Mouse (Mus musculus): ENCODE data around the gene Igsf8. TPM values are rescaled to one million over a fixed set of nuclear protein-coding genes. Genes with fewer than 3 reads are reported as not detected.

Igsf8 gene
- polyA plus RNA-seq, 1 experiment from 2014 or later = 84.7 TPM

DNA sequence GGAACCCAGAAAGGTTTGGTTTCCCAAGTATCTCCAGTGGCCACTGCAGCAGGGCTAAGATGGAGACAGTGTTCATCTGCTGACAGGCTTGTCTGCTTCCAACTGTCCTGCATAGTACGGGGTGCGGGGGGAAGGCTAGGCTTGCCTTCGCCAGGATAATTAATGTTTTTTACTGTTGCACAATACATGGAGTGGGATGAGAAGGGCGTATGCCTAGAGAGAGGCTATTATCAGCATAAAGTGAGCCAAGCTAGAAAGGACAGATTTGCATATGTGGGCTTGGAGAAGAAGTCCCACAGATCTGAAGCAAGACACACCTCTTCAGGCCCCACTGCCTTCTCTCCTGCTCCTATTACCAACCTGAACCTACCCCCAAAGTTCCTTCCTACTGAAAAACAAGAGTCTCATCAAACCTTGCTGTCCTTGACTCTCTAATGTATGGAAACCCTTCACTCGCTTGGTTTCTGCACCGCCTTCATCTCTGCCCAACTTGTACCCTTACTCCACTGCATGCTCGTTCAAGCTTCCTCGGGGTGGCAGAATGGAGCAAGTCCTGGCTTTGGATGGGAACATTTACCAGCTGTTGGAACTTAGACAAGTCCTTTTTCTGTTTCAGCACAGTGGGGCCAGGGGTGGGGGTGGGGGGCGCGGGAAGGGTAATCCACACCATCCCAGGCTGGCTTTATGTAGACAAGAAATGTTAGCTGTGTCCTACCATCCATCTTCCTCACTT, 20.2 kb downstream of the Igsf8 start:
- Histone ChIP-seq H3K4me3 (ENCODE audit: low read length) (no peak overlapping the region), H3K4me2 (ENCODE audit: low read length) (no peak overlapping the region), H3K9ac (ENCODE audit: low read depth, low read length) (no peak overlapping the region), H3K27ac (ENCODE audit: low read depth, low read length) (no peak overlapping the region), H3K4me1 (ENCODE audit: control insufficient read depth, insufficient read depth, low read depth, low read length) (no peaks in the 10 kb centered on the region), H3K9me3 (ENCODE audit: control insufficient read depth, low read length) (no peaks in the 10 kb centered on the region), H3K36me3 (ENCODE audit: control insufficient read depth, insufficient read depth, low read length) (no peaks in the 10 kb centered on the region), H3K27me3 (replicated peaks; ENCODE audit: control insufficient read depth, insufficient read depth, low read length) (no peaks in the 10 kb centered on the region)
- no peak for ATAC-seq
- WGBS = 79% methylated on average over 10 of the region's 10 CpGs

DNA sequence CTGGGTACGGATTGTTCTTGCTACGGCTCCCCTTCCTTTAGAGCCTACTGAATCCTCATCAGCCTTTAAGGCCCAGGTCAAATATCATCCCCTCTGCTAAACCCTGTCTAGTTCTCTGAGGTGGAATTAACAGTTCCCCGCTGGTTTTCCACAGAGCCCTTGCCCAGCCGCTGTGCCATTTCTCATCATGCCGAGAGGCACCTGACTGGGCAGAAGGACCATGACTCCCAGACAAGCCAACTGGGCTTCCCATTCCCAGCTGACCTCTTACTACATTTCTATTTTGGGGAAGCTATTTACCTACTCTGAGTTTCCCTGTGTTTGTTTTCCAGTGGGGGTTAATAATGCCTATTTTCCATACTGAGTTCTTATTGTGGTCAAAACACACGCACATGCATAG, 21.6 kb downstream of the Igsf8 start:
- Histone ChIP-seq H3K9me3 (ENCODE audit: control insufficient read depth, low read length) (no peaks in the 10 kb centered on the region), H3K36me3 (ENCODE audit: control insufficient read depth, insufficient read depth, low read length) (no peaks in the 10 kb centered on the region), H3K27me3 (replicated peaks; ENCODE audit: control insufficient read depth, insufficient read depth, low read length) (no peaks in the 10 kb centered on the region), H3K9ac (ENCODE audit: low read depth, low read length) (no peak overlapping the region), H3K4me3 (ENCODE audit: low read length) (no peak overlapping the region), H3K4me1 (ENCODE audit: control insufficient read depth, insufficient read depth, low read depth, low read length) (no peaks in the 10 kb centered on the region), H3K27ac (ENCODE audit: low read depth, low read length) (no peak overlapping the region), H3K4me2 (ENCODE audit: low read length) (no peak overlapping the region)
- 88% methylated on average over 6 of the region's 6 CpGs for WGBS
- ATAC-seq = no peak

- Histone ChIP-seq H3K4me2 (ENCODE audit: low read length) (no peak overlapping the region), H3K27ac (ENCODE audit: low read depth, low read length) (no peak overlapping the region), H3K9me3 (ENCODE audit: control insufficient read depth, low read length) (no peaks in the 10 kb centered on the region), H3K4me1 (ENCODE audit: control insufficient read depth, insufficient read depth, low read depth, low read length) (no peaks in the 10 kb centered on the region), H3K4me3 (ENCODE audit: low read length) (no peak overlapping the region), H3K9ac (ENCODE audit: low read depth, low read length) (no peak overlapping the region), H3K36me3 (ENCODE audit: control insufficient read depth, insufficient read depth, low read length) (no peaks in the 10 kb centered on the region), H3K27me3 (replicated peaks; ENCODE audit: control insufficient read depth, insufficient read depth, low read length) (no peaks in the 10 kb centered on the region)
- no peak for ATAC-seq
- 95% methylated on average over 14 of the region's 14 CpGs for WGBS
Observed at GRCm38 (mm10) chr1:172284221-172284620, 22.8 kb downstream of the Igsf8 start.

- Histone ChIP-seq H3K27ac (ENCODE audit: low read depth, low read length) (no peak overlapping the region), H3K4me2 (ENCODE audit: low read length) (no peak overlapping the region), H3K9me3 (ENCODE audit: control insufficient read depth, low read length) (no peaks in the 10 kb centered on the region), H3K36me3 (ENCODE audit: control insufficient read depth, insufficient read depth, low read length) (no peaks in the 10 kb centered on the region), H3K4me3 (ENCODE audit: low read length) (no peak overlapping the region), H3K4me1 (ENCODE audit: control insufficient read depth, insufficient read depth, low read depth, low read length) (no peaks in the 10 kb centered on the region), H3K9ac (ENCODE audit: low read depth, low read length) (no peak overlapping the region), H3K27me3 (replicated peaks; ENCODE audit: control insufficient read depth, insufficient read depth, low read length) (no peaks in the 10 kb centered on the region)
- no peak for ATAC-seq
- 76% methylated on average over 5 of the region's 5 CpGs for WGBS
Observed at GRCm38 (mm10) chr1:172286740-172287139, 25.3 kb downstream of the Igsf8 start.

DNA sequence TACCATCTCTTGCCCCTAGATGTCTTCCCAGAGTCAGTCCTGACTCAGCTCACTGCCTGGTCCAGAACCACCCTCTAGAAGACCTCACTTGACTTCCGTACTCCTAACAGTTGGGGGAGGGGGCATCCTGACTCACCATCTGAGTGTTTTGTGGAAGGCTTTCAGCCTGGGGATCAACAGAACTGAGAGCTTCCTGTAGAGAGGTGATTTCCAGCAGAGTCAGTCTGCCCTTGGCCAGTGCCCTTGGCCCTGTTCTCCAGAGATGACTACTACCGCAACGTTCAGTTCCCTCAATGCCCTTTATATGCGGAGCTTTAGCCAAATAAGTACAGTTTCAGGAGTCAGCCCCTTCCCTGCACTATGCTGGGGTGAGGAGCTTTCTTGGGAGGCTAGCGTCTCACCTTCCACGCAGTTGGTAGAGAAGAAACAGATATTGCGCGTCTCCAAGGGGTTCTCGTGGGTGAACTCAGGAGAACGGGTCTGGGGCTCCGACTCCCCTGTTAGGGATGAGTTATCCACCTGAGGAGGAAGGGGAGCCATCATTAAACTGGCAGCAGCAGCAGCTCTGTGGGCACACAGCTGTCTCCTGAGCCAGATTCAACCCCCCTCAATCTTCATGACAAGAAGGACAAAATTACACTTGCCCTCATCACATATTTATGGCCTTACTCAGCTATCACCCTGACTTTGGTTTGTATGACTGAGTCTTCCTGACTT, 27.6 kb downstream of the Igsf8 start:
- Histone ChIP-seq H3K27ac (ENCODE audit: low read depth, low read length) (no peak overlapping the region), H3K9ac (ENCODE audit: low read depth, low read length) (no peak overlapping the region), H3K4me1 (ENCODE audit: control insufficient read depth, insufficient read depth, low read depth, low read length) (no peaks in the 10 kb centered on the region), H3K27me3 (replicated peaks; ENCODE audit: control insufficient read depth, insufficient read depth, low read length) (no peaks in the 10 kb centered on the region), H3K4me2 (ENCODE audit: low read length) (no peak overlapping the region), H3K4me3 (ENCODE audit: low read length) (no peak overlapping the region), H3K9me3 (ENCODE audit: control insufficient read depth, low read length) (no peaks in the 10 kb centered on the region), H3K36me3 (ENCODE audit: control insufficient read depth, insufficient read depth, low read length) (no peaks in the 10 kb centered on the region)
- 93% methylated on average over 11 of the region's 11 CpGs for WGBS
- no peak for ATAC-seq

GRCm38 (mm10) chr1:172289617-172289946, 28.1 kb downstream of the Igsf8 start:
- no peak overlapping the region for H3K27ac ChIP-seq (ENCODE audit: low read depth, low read length)
- H3K9ac ChIP-seq (ENCODE audit: low read depth, low read length) = no peak overlapping the region
- H3K4me3 ChIP-seq (ENCODE audit: low read length) = no peak overlapping the region
- no peaks in the 10 kb centered on the region; the same call in 1 of the 2 replicates for H3K4me1 ChIP-seq (ENCODE audit: control insufficient read depth, insufficient read depth, low read depth, low read length)
- no peaks in the 10 kb centered on the region for H3K9me3 ChIP-seq (ENCODE audit: control insufficient read depth, low read length)
- ATAC-seq = no peak
- no peak overlapping the region for H3K4me2 ChIP-seq (ENCODE audit: low read length)
- 95% methylated on average over 3 of the region's 3 CpGs for WGBS
- H3K36me3 ChIP-seq (ENCODE audit: control insufficient read depth, insufficient read depth, low read length) = no peaks in the 10 kb centered on the region
- no peaks in the 10 kb centered on the region for H3K27me3 ChIP-seq (replicated peaks; ENCODE audit: control insufficient read depth, insufficient read depth, low read length)

- Histone ChIP-seq H3K27ac (ENCODE audit: low read depth, low read length) (no peak overlapping the region), H3K27me3 (replicated peaks; ENCODE audit: control insufficient read depth, insufficient read depth, low read length) (no peaks in the 10 kb centered on the region), H3K9ac (ENCODE audit: low read depth, low read length) (no peak overlapping the region), H3K4me3 (ENCODE audit: low read length) (no peak overlapping the region), H3K9me3 (ENCODE audit: control insufficient read depth, low read length) (no peaks in the 10 kb centered on the region), H3K4me2 (ENCODE audit: low read length) (no peak overlapping the region), H3K36me3 (ENCODE audit: control insufficient read depth, insufficient read depth, low read length) (no peaks in the 10 kb centered on the region), H3K4me1 (ENCODE audit: control insufficient read depth, insufficient read depth, low read depth, low read length) (no peaks in the 10 kb centered on the region; the same call in 1 of the 2 replicates)
- 95% methylated on average over 2 of the region's 2 CpGs for WGBS
- ATAC-seq = no peak
Observed at GRCm38 (mm10) chr1:172292880-172293279, 31.4 kb downstream of the Igsf8 start.

GRCm38 (mm10) chr1:172293449-172293848, 32.0 kb downstream of the Igsf8 start:
- WGBS = 84% methylated on average over 11 of the region's 11 CpGs
- Histone ChIP-seq H3K27me3 (replicated peaks; ENCODE audit: control insufficient read depth, insufficient read depth, low read length) (no peaks in the 10 kb centered on the region), H3K9ac (ENCODE audit: low read depth, low read length) (no peak overlapping the region), H3K4me1 (ENCODE audit: control insufficient read depth, insufficient read depth, low read depth, low read length) (no peaks in the 10 kb centered on the region; the same call in 1 of the 2 replicates), H3K4me3 (ENCODE audit: low read length) (no peak overlapping the region), H3K9me3 (ENCODE audit: control insufficient read depth, low read length) (no peaks in the 10 kb centered on the region), H3K4me2 (ENCODE audit: low read length) (no peak overlapping the region), H3K27ac (ENCODE audit: low read depth, low read length) (no peak overlapping the region), H3K36me3 (ENCODE audit: control insufficient read depth, insufficient read depth, low read length) (no peaks in the 10 kb centered on the region)
- no peak for ATAC-seq

GRCm38 (mm10) chr1:172295751-172296197, 34.3 kb downstream of the Igsf8 start:
- Histone ChIP-seq H3K4me3 (ENCODE audit: low read length) (peak overlapping the region; percentile 32), H3K4me2 (ENCODE audit: low read length) (peak overlapping the region; percentile 41), H3K36me3 (ENCODE audit: control insufficient read depth, insufficient read depth, low read length) (no peaks in the 10 kb centered on the region), H3K4me1 (ENCODE audit: control insufficient read depth, insufficient read depth, low read depth, low read length) (no peaks in the 10 kb centered on the region; the same call in 1 of the 2 replicates), H3K27ac (ENCODE audit: low read depth, low read length) (peak overlapping the region; percentile 81), H3K27me3 (replicated peaks; ENCODE audit: control insufficient read depth, insufficient read depth, low read length) (no peaks in the 10 kb centered on the region), H3K9me3 (ENCODE audit: control insufficient read depth, low read length) (no peaks in the 10 kb centered on the region), H3K9ac (ENCODE audit: low read depth, low read length) (peak overlapping the region; percentile 8; the same call in 1 of the 2 replicates)
- 32% methylated on average over 4 of the region's 4 CpGs for WGBS
- peak; percentile 86 for ATAC-seq

Data from hindbrain, embryonic 16.5 days (tissue).